Mouse (Mus musculus) intestine, embryonic 15.5 days (tissue): Measurements from ENCODE around the gene Them7. TPM values are rescaled to one million over a fixed set of nuclear protein-coding genes. Genes with fewer than 3 reads are reported as not detected.

Source experiments
- ATAC-seq: fragments of 200-750 bp; cut with Nextera tagmentation; 2 replicates; pipeline ENCODE4 v1.8.0; 2017; ENCODE audit warnings: moderate TSS enrichment, moderate library complexity
- H3K27ac ChIP-seq: fragments of 300-500 bp; sonication (generic); 2 replicates; pipeline ENCODE4 v1.5.1; 2015; ENCODE audit warnings: mild to moderate bottlenecking, inconsistent platforms
- H3K27me3 ChIP-seq: fragments of 300-500 bp; sonication (generic); replicated peaks from 2 replicates; pipeline ENCODE4 v1.6.1; 2015; ENCODE audit warnings: inconsistent platforms
- H3K36me3 ChIP-seq: fragments of 300-500 bp; sonication (generic); 2 replicates; pipeline ENCODE4 v1.6.1; 2015; ENCODE audit warnings: inconsistent platforms
- H3K4me1 ChIP-seq: fragments of 300-500 bp; sonication (generic); replicated peaks from 2 replicates; pipeline ENCODE4 v1.6.1; 2015; ENCODE audit warnings: inconsistent platforms
- H3K4me2 ChIP-seq: fragments of 300-500 bp; sonication (generic); replicated peaks from 2 replicates; pipeline ENCODE4 v1.6.1; 2015; ENCODE audit warnings: mild to moderate bottlenecking, inconsistent platforms
- H3K4me3 ChIP-seq: fragments of 300-500 bp; sonication (generic); replicated peaks from 2 replicates; pipeline ENCODE4 v1.5.1; 2015; ENCODE audit warnings: inconsistent platforms
- H3K9ac ChIP-seq: fragments of 300-500 bp; sonication (generic); 2 replicates; pipeline ENCODE4 v1.6.1; 2015; ENCODE audit warnings: inconsistent platforms
- H3K9me3 ChIP-seq: fragments of 300-500 bp; sonication (generic); 2 replicates; pipeline ENCODE4 v1.6.1; 2016; ENCODE audit warnings: inconsistent platforms
- WGBS: fragments of 180-500 bp; shearing (Covaris S2); methylation state at CpG from one replicate; pipeline ENCODE4 v1.1.7; 2015; 5-methylcytosine and 5-hydroxymethylcytosine counted together
- polyA plus RNA-seq: library from polyadenylated mRNA; unstranded; fragments of >200 nt; fragmentation: Nextera tagmentation; extraction: Ambion mirVana; gene quantifications from 2 replicates; pipeline ENCODE4 v1.2.1, GENCODE M21; 2015

The Them7 gene
- polyA plus RNA-seq, 1 experiment from 2014 or later, result 1.7 TPM

GRCm38 (mm10) chr2:105237841-105238240 is 13.7 kb downstream of the Them7 start:
- Histone ChIP-seq H3K27me3 (no peaks in the 10 kb centered on the region), H3K4me1 (no peaks in the 10 kb centered on the region), H3K4me2 (no peak overlapping the region), H3K9ac (no peak overlapping the region), H3K9me3 (no peaks in the 10 kb centered on the region), H3K36me3 (no peaks in the 10 kb centered on the region), H3K27ac (no peak overlapping the region), H3K4me3 (no peak overlapping the region)
- no peak for ATAC-seq
- 78% methylated on average over 2 of the region's 2 CpGs for WGBS

- no peaks in the 10 kb centered on the region for H3K36me3 ChIP-seq
- no peak overlapping the region for H3K4me2 ChIP-seq
- H3K27ac ChIP-seq, result no peak overlapping the region
- WGBS, result 19% methylated on average over 3 of the region's 3 CpGs
- no peaks in the 10 kb centered on the region for H3K4me1 ChIP-seq
- 0 out of 2 replicates have a peak, but pooled peaks have one; percentile 59 for ATAC-seq
- H3K9ac ChIP-seq, result no peak overlapping the region
- no peaks in the 10 kb centered on the region for H3K27me3 ChIP-seq
- H3K4me3 ChIP-seq, result no peak overlapping the region
- H3K9me3 ChIP-seq, result no peaks in the 10 kb centered on the region
These were observed 14.7 kb downstream of the Them7 start for GRCm38 (mm10) chr2:105238775-105239174.

- Histone ChIP-seq H3K4me3 (no peak overlapping the region), H3K36me3 (no peaks in the 10 kb centered on the region), H3K27ac (no peak overlapping the region), H3K9ac (no peak overlapping the region), H3K4me1 (no peaks in the 10 kb centered on the region), H3K4me2 (no peak overlapping the region), H3K9me3 (no peaks in the 10 kb centered on the region), H3K27me3 (no peaks in the 10 kb centered on the region)
- no peak for ATAC-seq
- 86% methylated on average over 1 of the region's 1 CpGs for WGBS
These were observed 16.5 kb downstream of the Them7 start for GRCm38 (mm10) chr2:105240631-105241030.

GRCm38 (mm10) chr2:105242940-105243339 is 18.8 kb downstream of the Them7 start:
- Histone ChIP-seq H3K4me2 (no peak overlapping the region), H3K9ac (no peak overlapping the region), H3K4me3 (no peak overlapping the region), H3K4me1 (no peaks in the 10 kb centered on the region), H3K9me3 (no peaks in the 10 kb centered on the region), H3K27ac (no peak overlapping the region), H3K36me3 (no peaks in the 10 kb centered on the region), H3K27me3 (no peaks in the 10 kb centered on the region)
- WGBS, result 41% methylated on average over 7 of the region's 7 CpGs
- no peak for ATAC-seq

GRCm38 (mm10) chr2:105244733-105245132 is 20.6 kb downstream of the Them7 start:
- Histone ChIP-seq H3K27me3 (no peaks in the 10 kb centered on the region), H3K4me2 (no peak overlapping the region), H3K9me3 (no peaks in the 10 kb centered on the region), H3K36me3 (no peaks in the 10 kb centered on the region), H3K9ac (no peak overlapping the region), H3K27ac (no peak overlapping the region), H3K4me1 (no peaks in the 10 kb centered on the region), H3K4me3 (no peak overlapping the region)
- no peak for ATAC-seq
- 68% methylated on average over 13 of the region's 13 CpGs for WGBS

- Histone ChIP-seq H3K4me3 (no peak overlapping the region), H3K4me1 (no peaks in the 10 kb centered on the region), H3K36me3 (no peaks in the 10 kb centered on the region), H3K9me3 (no peaks in the 10 kb centered on the region), H3K27me3 (no peaks in the 10 kb centered on the region), H3K9ac (no peak overlapping the region), H3K4me2 (no peak overlapping the region), H3K27ac (no peak overlapping the region)
- ATAC-seq, result no peak
- WGBS, result 71% methylated on average over 3 of the region's 3 CpGs
These were observed 27.9 kb downstream of the Them7 start for GRCm38 (mm10) chr2:105251978-105252377.

GRCm38 (mm10) chr2:105252824-105253223 is 28.7 kb downstream of the Them7 start:
- no peak overlapping the region for H3K9ac ChIP-seq
- H3K4me2 ChIP-seq, result no peak overlapping the region
- H3K27ac ChIP-seq, result no peak overlapping the region
- H3K4me3 ChIP-seq, result no peak overlapping the region
- H3K27me3 ChIP-seq, result no peaks in the 10 kb centered on the region
- H3K4me1 ChIP-seq, result no peaks in the 10 kb centered on the region
- 57% methylated on average over 7 of the region's 7 CpGs for WGBS
- ATAC-seq, result peak; percentile 82; the same call in 1 of the 2 replicates
- H3K9me3 ChIP-seq, result no peaks in the 10 kb centered on the region
- no peaks in the 10 kb centered on the region for H3K36me3 ChIP-seq

GRCm38 (mm10) chr2:105255457-105255856 is 31.3 kb downstream of the Them7 start:
- 46% methylated on average over 4 of the region's 4 CpGs for WGBS
- Histone ChIP-seq H3K9me3 (no peaks in the 10 kb centered on the region), H3K4me3 (no peak overlapping the region)

GRCm38 (mm10) chr2:105256427-105257071 is 32.4 kb downstream of the Them7 start:
- Histone ChIP-seq H3K4me2 (no peak overlapping the region), H3K4me3 (no peak overlapping the region), H3K9ac (no peak overlapping the region), H3K4me1 (no peaks in the 10 kb centered on the region), H3K9me3 (no peaks in the 10 kb centered on the region), H3K36me3 (no peaks in the 10 kb centered on the region), H3K27ac (no peak overlapping the region), H3K27me3 (no peaks in the 10 kb centered on the region)
- WGBS, result 62% methylated on average over 2 of the region's 2 CpGs
- ATAC-seq, result no peak

More at GRCm38 (mm10) chr2:105255457-105255856, 31.3 kb downstream of the Them7 start:
- H3K9ac ChIP-seq, result no peak overlapping the region
- H3K4me2 ChIP-seq, result no peak overlapping the region
- ATAC-seq, result no peak
- H3K4me1 ChIP-seq, result no peaks in the 10 kb centered on the region
- no peak overlapping the region for H3K27ac ChIP-seq
- H3K27me3 ChIP-seq, result no peaks in the 10 kb centered on the region
- H3K36me3 ChIP-seq, result no peaks in the 10 kb centered on the region

GRCm38 (mm10) chr2:105257376-105257775 is 33.3 kb downstream of the Them7 start:
- Histone ChIP-seq H3K4me3 (no peak overlapping the region), H3K36me3 (no peaks in the 10 kb centered on the region), H3K27me3 (no peaks in the 10 kb centered on the region), H3K9me3 (no peaks in the 10 kb centered on the region), H3K4me1 (no peaks in the 10 kb centered on the region), H3K4me2 (no peak overlapping the region), H3K27ac (no peak overlapping the region), H3K9ac (no peak overlapping the region)
- 74% methylated on average over 2 of the region's 2 CpGs for WGBS
- no peak for ATAC-seq

- Histone ChIP-seq H3K4me3 (no peak overlapping the region), H3K9ac (no peak overlapping the region), H3K36me3 (no peaks in the 10 kb centered on the region), H3K4me2 (no peak overlapping the region), H3K4me1 (no peaks in the 10 kb centered on the region), H3K27ac (no peak overlapping the region), H3K9me3 (no peaks in the 10 kb centered on the region), H3K27me3 (no peaks in the 10 kb centered on the region)
- WGBS, result 94% methylated on average over 11 of the region's 11 CpGs
- no peak for ATAC-seq
These were observed 37.2 kb downstream of the Them7 start for GRCm38 (mm10) chr2:105261335-105261734.

- H3K27ac ChIP-seq, result no peak overlapping the region
- no peaks in the 10 kb centered on the region for H3K27me3 ChIP-seq
- no peak for ATAC-seq
- no peaks in the 10 kb centered on the region for H3K9me3 ChIP-seq
- H3K4me2 ChIP-seq, result no peak overlapping the region
- no peaks in the 10 kb centered on the region for H3K36me3 ChIP-seq
- no peaks in the 10 kb centered on the region for H3K4me1 ChIP-seq
- no peak overlapping the region for H3K4me3 ChIP-seq
- no peak overlapping the region for H3K9ac ChIP-seq
- WGBS, result 47% methylated on average over 2 of the region's 2 CpGs
These were observed 39.1 kb downstream of the Them7 start for GRCm38 (mm10) chr2:105263219-105263618.

- peak; percentile 71 for ATAC-seq
- 36% methylated on average over 6 of the region's 6 CpGs for WGBS
- H3K4me2 ChIP-seq, result no peak overlapping the region
These were observed 58.4 kb downstream of the Them7 start for GRCm38 (mm10) chr2:105282407-105283077.

More at GRCm38 (mm10) chr2:105282407-105283077, 58.4 kb downstream of the Them7 start:
- Histone ChIP-seq H3K9me3 (no peaks in the 10 kb centered on the region), H3K27me3 (no peaks in the 10 kb centered on the region), H3K9ac (no peak overlapping the region), H3K4me1 (no peaks in the 10 kb centered on the region), H3K36me3 (no peaks in the 10 kb centered on the region), H3K27ac (no peak overlapping the region), H3K4me3 (no peak overlapping the region)
